Mouse (Mus musculus) myocyte (in vitro differentiated cells): Measurements from ENCODE around the gene Tmem87b. TPM values are rescaled to one million over a fixed set of nuclear protein-coding genes. Genes with fewer than 3 reads are reported as not detected.

Experiments used
- H3K27me3 ChIP-seq: one replicate; pipeline ENCODE4 v1.6.1; 2011; ENCODE audit not compliant: control insufficient read depth, insufficient read depth, insufficient read length
- H3K36me3 ChIP-seq: one replicate; pipeline ENCODE4 v1.6.1; 2011; ENCODE audit not compliant: control insufficient read depth, insufficient read depth
- H3K4me2 ChIP-seq: one replicate; pipeline ENCODE4 v1.6.1; 2011; ENCODE audit warnings: low read depth, control low read depth
- H3K4me3 ChIP-seq: one replicate; pipeline ENCODE4 v1.5.1; 2011; ENCODE audit warnings: mild to moderate bottlenecking, control low read depth, moderate library complexity
- H3K79me2 ChIP-seq: one replicate; pipeline ENCODE4 v1.6.1; 2011; ENCODE audit not compliant: control insufficient read depth, insufficient read depth
- H3ac ChIP-seq: one replicate; pipeline ENCODE4 v1.6.1; 2011; ENCODE audit not compliant: control insufficient read depth, insufficient read length
- CEBPB ChIP-seq: IDR thresholded peaks from 2 replicates; pipeline ENCODE4 v1.6.1; 2011; ENCODE audit warnings: mild to moderate bottlenecking, moderate library complexity; ENCODE audit not compliant: poor library complexity, insufficient read depth, severe bottlenecking
- E2F4 ChIP-seq: IDR thresholded peaks from one replicate; pipeline ENCODE4 v1.6.1; 2011; ENCODE audit warnings: mild to moderate bottlenecking, control low read depth, moderate library complexity; ENCODE audit not compliant: insufficient read depth
- MAX ChIP-seq: IDR thresholded peaks from one replicate; pipeline ENCODE4 v1.6.1; 2011; ENCODE audit warnings: low read depth, mild to moderate bottlenecking, control low read depth
- MYOD1 ChIP-seq, 3 experiments: IDR thresholded peaks; one replicate each; pipeline ENCODE4 v1.6.1; 2011; ENCODE audit warnings: control low read depth in 2 of 3, low read depth in 2 of 3, mild to moderate bottlenecking in 2 of 3, moderate library complexity in 1 of 3; ENCODE audit not compliant: insufficient read length in 2 of 3, control insufficient read depth in 1 of 3
- MYOG ChIP-seq, 3 experiments: IDR thresholded peaks; one replicate each; pipeline ENCODE4 v1.6.1; 2011; ENCODE audit warnings: control low read depth in 2 of 3, low read depth in 2 of 3, mild to moderate bottlenecking in 2 of 3; ENCODE audit not compliant: insufficient read length in 2 of 3, control insufficient read depth in 1 of 3, insufficient read depth in 1 of 3
- POLR2A ChIP-seq: IDR thresholded peaks from one replicate; pipeline ENCODE4 v1.6.1; 2011; ENCODE audit warnings: low read depth, mild to moderate bottlenecking, control low read depth, moderate library complexity; ENCODE audit not compliant: insufficient read length
- POLR2AphosphoS2 ChIP-seq: IDR thresholded peaks from one replicate; pipeline ENCODE4 v1.6.1; 2011; ENCODE audit warnings: low read depth, control low read depth; ENCODE audit not compliant: insufficient read length
- REST ChIP-seq: IDR thresholded peaks from one replicate; pipeline ENCODE4 v1.6.1; 2011; ENCODE audit warnings: mild to moderate bottlenecking, control low read depth, moderate library complexity; ENCODE audit not compliant: insufficient read depth, insufficient read length
- SRF ChIP-seq: IDR thresholded peaks from one replicate; pipeline ENCODE4 v1.6.1; 2011; ENCODE audit warnings: low read depth; ENCODE audit not compliant: control insufficient read depth, insufficient read length
- TCF12 ChIP-seq: IDR thresholded peaks from one replicate; pipeline ENCODE4 v1.6.1; 2011; ENCODE audit warnings: mild to moderate bottlenecking, control low read depth; ENCODE audit not compliant: poor library complexity, insufficient read depth, severe bottlenecking
- TCF3 ChIP-seq: IDR thresholded peaks from one replicate; pipeline ENCODE4 v1.6.1; 2011; ENCODE audit warnings: low read depth, control low read depth; ENCODE audit not compliant: insufficient read length
- USF1 ChIP-seq: IDR thresholded peaks from one replicate; pipeline ENCODE4 v1.6.1; 2011; ENCODE audit warnings: low read depth, mild to moderate bottlenecking, control low read depth, moderate library complexity
- polyA plus RNA-seq: library from polyadenylated mRNA; unstranded; fragments of >200 nt; fragmentation: generic; extraction: Trizol; gene quantifications from one replicate; pipeline ENCODE4 v1.2.1, GENCODE M21; 2012; ENCODE audit warnings: missing spikeins

Gene Tmem87b
- polyA plus RNA-seq, 1 experiment = 5.4 TPM

DNA sequence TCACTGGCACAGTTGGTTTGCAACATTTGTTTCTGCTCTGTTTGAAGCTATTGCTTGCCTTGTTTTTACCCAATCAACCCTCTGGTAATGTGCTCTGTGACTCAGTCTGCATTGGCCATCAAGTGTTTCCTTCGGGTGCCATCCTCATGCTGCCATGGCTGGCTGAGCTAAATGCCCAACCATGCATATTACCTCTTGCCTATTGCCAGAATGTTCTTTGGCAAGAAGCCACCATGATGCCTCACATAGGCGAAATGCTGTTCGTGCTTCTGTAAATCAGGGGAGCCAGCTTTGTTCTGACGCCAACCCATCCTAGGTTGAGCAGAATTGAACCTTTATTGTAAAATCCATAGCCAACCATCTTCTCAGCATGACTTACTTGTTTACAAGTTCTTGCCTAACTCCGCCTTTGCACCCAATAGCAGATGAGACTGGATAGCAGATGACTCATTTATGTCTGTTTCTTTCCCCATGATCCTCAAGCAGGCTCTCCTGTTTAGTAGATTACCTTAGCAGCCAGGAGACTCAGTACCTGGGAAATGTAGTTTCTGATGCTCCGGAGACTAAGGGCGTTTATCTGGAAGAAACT, 46.1 kb upstream of the Tmem87b start:
- Histone ChIP-seq H3K27me3 (no peaks in the 10 kb centered on the region), H3ac (no peak overlapping the region), H3K79me2 (no peaks in the 10 kb centered on the region), H3K36me3 (no peaks in the 10 kb centered on the region), H3K4me2 (no peak overlapping the region), H3K4me3 (no peak overlapping the region)
- TF ChIP-seq MYOG (IDR thresholded peaks at IDR 0.05; ENCODE audit: control insufficient read depth in 1 of 3, insufficient read depth in 1 of 3, insufficient read length in 2 of 3, low read depth in 2 of 3) = no peak
- no peak for TF ChIP-seq REST
- TF ChIP-seq USF1 = no peak
- TF ChIP-seq SRF = no peak
- no peak for TF ChIP-seq TCF12
- no peak for TF ChIP-seq MAX
- TF ChIP-seq POLR2AphosphoS2 = no peak
- TF ChIP-seq E2F4 = no peak
- no peak for TF ChIP-seq TCF3
- no peak for TF ChIP-seq POLR2A
- TF ChIP-seq MYOD1 (IDR thresholded peaks at IDR 0.05; ENCODE audit: control insufficient read depth in 1 of 3, insufficient read length in 2 of 3, low read depth in 2 of 3) = no peak
- no peak for TF ChIP-seq CEBPB

DNA sequence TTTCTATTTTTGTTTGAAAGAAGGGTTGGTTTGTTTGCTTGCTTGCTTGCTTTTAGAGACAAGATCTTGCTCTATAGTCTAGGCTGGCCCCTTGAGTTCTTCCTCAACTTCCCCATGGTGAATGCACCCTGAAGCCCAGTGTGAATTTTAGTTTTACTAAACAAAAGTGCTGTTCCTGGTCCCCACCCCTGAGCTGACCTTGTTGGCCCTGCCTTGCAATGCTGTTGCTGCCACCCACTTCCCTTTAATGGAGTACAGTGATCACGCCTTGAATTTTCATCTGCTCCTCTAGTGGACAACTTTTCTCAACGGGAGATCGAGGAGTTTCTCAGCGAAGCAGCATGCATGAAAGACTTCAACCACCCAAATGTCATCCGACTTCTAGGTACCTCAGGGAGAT, 35.7 kb upstream of the Tmem87b start:
- Histone ChIP-seq H3K79me2 (no peaks in the 10 kb centered on the region), H3K27me3 (no peaks in the 10 kb centered on the region), H3K36me3 (no peaks in the 10 kb centered on the region), H3K4me3 (no peak overlapping the region), H3K4me2 (no peak overlapping the region), H3ac (no peak overlapping the region)
- TF ChIP-seq SRF (no peak), POLR2AphosphoS2 (no peak), TCF3 (no peak)

DNA sequence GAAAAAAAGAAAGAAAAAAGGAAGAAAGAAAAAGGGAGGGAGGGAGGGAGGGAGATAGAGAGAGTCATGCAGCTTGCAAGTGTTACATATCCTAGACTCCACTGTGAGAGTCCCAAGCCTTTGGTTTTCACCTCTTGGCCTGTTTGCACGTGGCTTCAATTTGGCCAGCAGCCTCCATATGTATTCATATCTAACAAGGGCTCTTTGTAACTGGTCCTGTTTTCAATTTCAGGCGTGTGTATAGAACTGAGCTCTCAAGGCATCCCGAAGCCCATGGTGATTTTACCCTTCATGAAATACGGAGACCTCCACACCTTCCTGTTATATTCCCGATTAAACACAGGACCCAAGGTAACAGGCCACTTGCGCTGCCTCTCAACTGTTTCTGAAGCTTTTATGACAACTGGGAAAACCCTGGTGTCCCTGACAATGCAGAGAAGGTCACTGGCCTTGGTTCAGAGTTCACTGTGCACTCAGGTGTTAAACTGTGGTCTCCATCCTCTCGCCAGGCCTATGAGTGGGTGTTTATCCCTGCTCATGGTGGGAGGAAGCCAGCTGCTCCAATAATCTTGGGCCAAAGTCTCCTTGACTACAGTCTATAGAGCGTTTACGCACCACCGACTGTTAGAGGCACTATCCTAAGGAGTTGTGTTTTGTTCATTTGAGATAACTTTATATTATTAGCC, 34.1 kb upstream of the Tmem87b start:
- H3K36me3 ChIP-seq = no peaks in the 10 kb centered on the region

DNA sequence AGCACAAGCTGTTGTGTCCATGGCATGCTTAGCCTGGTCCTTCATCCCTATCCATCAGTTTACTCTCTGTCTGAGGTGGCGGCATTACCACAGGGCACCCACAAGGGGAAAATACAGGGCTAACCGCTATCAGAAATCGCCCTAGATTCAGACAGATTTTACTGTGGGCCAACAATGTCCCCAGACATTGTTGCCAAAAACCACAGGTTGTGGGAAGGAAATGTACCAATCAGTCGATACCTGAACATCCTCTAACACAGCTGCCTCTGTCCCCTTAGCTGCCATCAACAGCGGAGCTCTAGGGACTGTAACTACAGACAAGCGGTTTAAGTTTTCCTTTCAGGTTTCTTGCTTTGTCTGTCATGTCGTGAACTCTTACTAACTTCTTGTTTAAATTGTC, 33.1 kb upstream of the Tmem87b start:
- Histone ChIP-seq H3K4me2 (no peak overlapping the region), H3K36me3 (no peaks in the 10 kb centered on the region), H3ac (no peak overlapping the region), H3K4me3 (no peak overlapping the region), H3K79me2 (no peaks in the 10 kb centered on the region), H3K27me3 (no peaks in the 10 kb centered on the region)
- TF ChIP-seq E2F4 (no peak), MYOD1 (IDR thresholded peaks at IDR 0.05; ENCODE audit: control insufficient read depth in 1 of 3, insufficient read length in 2 of 3, low read depth in 2 of 3) (no peak), POLR2AphosphoS2 (no peak), POLR2A (no peak), REST (no peak), TCF12 (no peak), USF1 (no peak), MAX (no peak), MYOG (IDR thresholded peaks at IDR 0.05; ENCODE audit: control insufficient read depth in 1 of 3, insufficient read depth in 1 of 3, insufficient read length in 2 of 3, low read depth in 2 of 3) (no peak), CEBPB (no peak), TCF3 (no peak)

More for the DNA sequence above, 34.1 kb upstream of the Tmem87b start:
- Histone ChIP-seq H3K79me2 (no peaks in the 10 kb centered on the region), H3K4me3 (no peak overlapping the region), H3K4me2 (no peak overlapping the region), H3K27me3 (no peaks in the 10 kb centered on the region), H3ac (no peak overlapping the region)
- TF ChIP-seq MAX (no peak), MYOD1 (IDR thresholded peaks at IDR 0.05; ENCODE audit: control insufficient read depth in 1 of 3, insufficient read length in 2 of 3, low read depth in 2 of 3) (no peak), CEBPB (no peak), POLR2AphosphoS2 (no peak), REST (no peak), MYOG (IDR thresholded peaks at IDR 0.05; ENCODE audit: control insufficient read depth in 1 of 3, insufficient read depth in 1 of 3, insufficient read length in 2 of 3, low read depth in 2 of 3) (no peak)

DNA sequence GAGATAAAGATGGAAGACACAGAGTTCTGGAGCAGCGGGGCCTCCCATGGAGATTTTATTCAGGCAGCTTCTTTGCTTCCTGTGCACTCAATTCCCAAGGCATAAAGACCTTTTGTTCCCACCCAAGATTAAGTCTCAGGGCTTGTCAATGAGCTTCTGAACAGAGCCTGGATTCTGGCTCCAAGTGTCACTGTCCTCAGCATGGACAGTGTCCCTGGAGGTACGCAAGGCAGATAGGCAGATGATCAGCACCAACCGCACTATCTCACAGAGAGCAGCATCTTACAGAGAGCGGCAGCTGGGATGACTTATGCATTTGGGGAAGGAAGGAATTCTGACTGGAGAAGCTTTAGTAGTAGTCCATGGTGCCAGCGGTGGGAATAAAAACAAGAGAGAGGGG, 31.6 kb upstream of the Tmem87b start:
- H3ac ChIP-seq = no peak overlapping the region
- H3K36me3 ChIP-seq = no peaks in the 10 kb centered on the region

More for the DNA sequence above, 31.6 kb upstream of the Tmem87b start:
- H3K79me2 ChIP-seq = no peaks in the 10 kb centered on the region
- no peak overlapping the region for H3K4me2 ChIP-seq
- TF ChIP-seq MYOD1 (IDR thresholded peaks at IDR 0.05; ENCODE audit: control insufficient read depth in 1 of 3, insufficient read length in 2 of 3, low read depth in 2 of 3) (no peak), CEBPB (no peak), E2F4 (no peak), POLR2A (no peak), REST (no peak), MYOG (IDR thresholded peaks at IDR 0.05; ENCODE audit: control insufficient read depth in 1 of 3, insufficient read depth in 1 of 3, insufficient read length in 2 of 3, low read depth in 2 of 3) (no peak), TCF12 (no peak), MAX (no peak), SRF (no peak), POLR2AphosphoS2 (no peak), TCF3 (no peak), USF1 (no peak)
- H3K4me3 ChIP-seq = no peak overlapping the region
- no peaks in the 10 kb centered on the region for H3K27me3 ChIP-seq
